ENCODE assay signal across 8 mouse cellular contexts in genomic region chr17:56292531-56293222, GRCm38 (mm10). TPM values are rescaled to one million over a fixed set of nuclear protein-coding genes. Genes with fewer than 3 reads are reported as not detected.
A peak's percentile ranks its signal among the peaks of the same experiment; 100 is the strongest.
DNase-seq lines count a peak whose midpoint lies in the region; ATAC-seq and TF ChIP-seq lines count a peak whose summit lies in the region.

TSS of gene Plin3 (minus strand) at chr17:56292873.

- no peak within 1 kb of the TSS for H3ac ChIP-seq in myocyte (ENCODE audit: control insufficient read depth, insufficient read length)

- H3K79me2 ChIP-seq in myocyte (ENCODE audit: control insufficient read depth, insufficient read depth), result peaks cover 11% of the 10 kb centered on the region

- TF ChIP-seq POLR2A in myocyte (IDR thresholded peaks at IDR 0.05; ENCODE audit: insufficient read length, low read depth), result no peak

- no peaks in the 10 kb centered on the region for H3K27me3 ChIP-seq in hindbrain, postnatal 0 days (ENCODE audit: insufficient read depth, low read length)
- H3K27me3 ChIP-seq in myocyte (ENCODE audit: control insufficient read depth, insufficient read depth, insufficient read length), result no peaks in the 10 kb centered on the region

- no peak within 1 kb of the TSS for H3K4me2 ChIP-seq in hindbrain, postnatal 0 days (ENCODE audit: low read depth, low read length)
- H3K4me2 ChIP-seq in myocyte (ENCODE audit: low read depth), result no peak within 1 kb of the TSS

- no peak for DNase-seq in layer of hippocampus, adult 18-20 months (ENCODE audit: low spot score in 2 of 2)
- DNase-seq in layer of hippocampus, adult 9-10 months (ENCODE audit: low spot score), result no peak
- DNase-seq in adrenal gland, adult 8-10 months, result no peak
- peak in 1 of 2 experiments; percentile 60 for DNase-seq in gastrocnemius, postnatal 36 days
- DNase-seq in hindbrain, postnatal 0 days (ENCODE audit: low spot score), result no peak
- no peak for DNase-seq in natural killer cell, adult 2 months (ENCODE audit: low spot score in 2 of 2)
- no peak for DNase-seq in lung, postnatal 4 days

- H3K4me3 ChIP-seq in hindbrain, postnatal 0 days (ENCODE audit: low read length), result no peak within 1 kb of the TSS
- H3K4me3 ChIP-seq in myocyte, result no peak within 1 kb of the TSS

- 0 out of 2 replicates have a peak, but pooled peaks cover 4% of the 10 kb centered on the region for H3K4me1 ChIP-seq in hindbrain, postnatal 0 days (ENCODE audit: insufficient read depth, low read length)

- intact Hi-C loops in gastrocnemius, postnatal 36 days (cut with DNase I), result no loop called here

- H3K9me3 ChIP-seq in hindbrain, postnatal 0 days (ENCODE audit: low read length), result no peaks in the 10 kb centered on the region

- 81% methylated on average over 4 of the region's 4 CpGs for WGBS in hindbrain, postnatal 0 days

- peak within 1 kb of the TSS; percentile 72; the same call in 1 of the 2 replicates for H3K27ac ChIP-seq in hindbrain, postnatal 0 days

- no peaks in the 10 kb centered on the region for H3K36me3 ChIP-seq in hindbrain, postnatal 0 days (ENCODE audit: insufficient read depth, low read length)
- H3K36me3 ChIP-seq in myocyte (ENCODE audit: control insufficient read depth, insufficient read depth), result no peaks in the 10 kb centered on the region

- ATAC-seq in hindbrain, postnatal 0 days, result no peak

- no peak for TF ChIP-seq CTCF in hindbrain, postnatal 0 days (IDR thresholded peaks at IDR 0.05; ENCODE audit: low read depth)

- H3K9ac ChIP-seq in hindbrain, postnatal 0 days (replicated peaks; ENCODE audit: low read length), result no peak within 1 kb of the TSS

TF ChIP-seq in myocyte, 11 proteins besides CTCF, POLR2A, EP300 and RAD21:
- no peak for TF ChIP-seq MYOG (IDR thresholded peaks at IDR 0.05; ENCODE audit: control insufficient read depth in 1 of 3, insufficient read depth in 1 of 3, insufficient read length in 2 of 3, low read depth in 2 of 3)

RNA-seq across cellular contexts. Expression of gene Plin3, which starts in this region (rescaled TPM):
- total RNA-seq in layer of hippocampus, adult 18-20 months (2021), result 10 to 100 TPM; 19.1 to 21.8 TPM
- total RNA-seq in adrenal gland, adult 8-10 months (2022), result 100 to 1,000 TPM in 3 of 4 experiments, 10 to 100 TPM in 1; 92.6 to 117 (median 103) TPM
- 10 to 100 TPM; 44.4 to 45.7 TPM for total RNA-seq in gastrocnemius, postnatal 36 days (2021)
- 12.4 and 13.9 TPM in 2 replicates for total RNA-seq in hindbrain, postnatal 0 days (2014; rRNA removed)
- polyA plus RNA-seq in hindbrain, postnatal 0 days (2015; fragmentation: Nextera tagmentation; extraction: Ambion mirVana), result 16.0 and 17.0 TPM in 2 replicates
- 44.8 TPM for polyA plus RNA-seq in myocyte (2012; fragmentation: generic; extraction: Trizol)
